Mouse (Mus musculus) embryo, embryonic 11 days (tissue): Measurements from ENCODE around the gene Tuba3b.

ENCODE experiments used
- DNase-seq: peaks from one replicate; pipeline ENCODE4 v3.0.0-alpha.2; 2015

Tuba3b gene

GRCm38 (mm10) chr6:145615666-145616210, at the start of gene Tuba3b:
Gene Tuba3b (plus strand): TSS chr6:145615757.
- no peak for DNase-seq

GRCm38 (mm10) chr6:145567296-145567695, 48.3 kb upstream of the Tuba3b start:
- DNase-seq: no peak

GRCm38 (mm10) chr6:145567832-145568231, 47.7 kb upstream of the Tuba3b start:
- no peak for DNase-seq

- DNase-seq: no peak
Measured at GRCm38 (mm10) chr6:145568701-145569100, 46.9 kb upstream of the Tuba3b start.

GRCm38 (mm10) chr6:145573250-145574013, 42.1 kb upstream of the Tuba3b start:
- DNase-seq: no peak

- no peak for DNase-seq
Measured at GRCm38 (mm10) chr6:145576762-145577161, 38.8 kb upstream of the Tuba3b start.

- DNase-seq: peak; percentile 51
Measured at GRCm38 (mm10) chr6:145578457-145579185, 36.9 kb upstream of the Tuba3b start.

GRCm38 (mm10) chr6:145579761-145580160, 35.8 kb upstream of the Tuba3b start:
- no peak for DNase-seq

GRCm38 (mm10) chr6:145581366-145582170, 34.0 kb upstream of the Tuba3b start:
- DNase-seq: no peak

GRCm38 (mm10) chr6:145585052-145585973, 30.2 kb upstream of the Tuba3b start:
- DNase-seq: no peak

- no peak for DNase-seq
Measured at GRCm38 (mm10) chr6:145590501-145591293, 24.9 kb upstream of the Tuba3b start.

- DNase-seq: no peak
Measured at GRCm38 (mm10) chr6:145591578-145591977, 24.0 kb upstream of the Tuba3b start.

GRCm38 (mm10) chr6:145592036-145592435, 23.5 kb upstream of the Tuba3b start:
- DNase-seq: no peak

- DNase-seq: no peak
Measured at GRCm38 (mm10) chr6:145592531-145592998, 23.0 kb upstream of the Tuba3b start.

- DNase-seq: no peak
Measured at GRCm38 (mm10) chr6:145593991-145594390, 21.6 kb upstream of the Tuba3b start.

- no peak for DNase-seq
Measured at GRCm38 (mm10) chr6:145595905-145596304, 19.7 kb upstream of the Tuba3b start.

- no peak for DNase-seq
Measured at GRCm38 (mm10) chr6:145598794-145599555, 16.6 kb upstream of the Tuba3b start.

GRCm38 (mm10) chr6:145604126-145604525, 11.4 kb upstream of the Tuba3b start:
- DNase-seq: no peak

- no peak for DNase-seq
Measured at GRCm38 (mm10) chr6:145604648-145605047, 10.9 kb upstream of the Tuba3b start.

- DNase-seq: no peak
Measured at GRCm38 (mm10) chr6:145605203-145605602, 10.4 kb upstream of the Tuba3b start.
